Mouse (Mus musculus): Measurements from ENCODE around the gene Hoxb4.

The Hoxb4 gene

DNA sequence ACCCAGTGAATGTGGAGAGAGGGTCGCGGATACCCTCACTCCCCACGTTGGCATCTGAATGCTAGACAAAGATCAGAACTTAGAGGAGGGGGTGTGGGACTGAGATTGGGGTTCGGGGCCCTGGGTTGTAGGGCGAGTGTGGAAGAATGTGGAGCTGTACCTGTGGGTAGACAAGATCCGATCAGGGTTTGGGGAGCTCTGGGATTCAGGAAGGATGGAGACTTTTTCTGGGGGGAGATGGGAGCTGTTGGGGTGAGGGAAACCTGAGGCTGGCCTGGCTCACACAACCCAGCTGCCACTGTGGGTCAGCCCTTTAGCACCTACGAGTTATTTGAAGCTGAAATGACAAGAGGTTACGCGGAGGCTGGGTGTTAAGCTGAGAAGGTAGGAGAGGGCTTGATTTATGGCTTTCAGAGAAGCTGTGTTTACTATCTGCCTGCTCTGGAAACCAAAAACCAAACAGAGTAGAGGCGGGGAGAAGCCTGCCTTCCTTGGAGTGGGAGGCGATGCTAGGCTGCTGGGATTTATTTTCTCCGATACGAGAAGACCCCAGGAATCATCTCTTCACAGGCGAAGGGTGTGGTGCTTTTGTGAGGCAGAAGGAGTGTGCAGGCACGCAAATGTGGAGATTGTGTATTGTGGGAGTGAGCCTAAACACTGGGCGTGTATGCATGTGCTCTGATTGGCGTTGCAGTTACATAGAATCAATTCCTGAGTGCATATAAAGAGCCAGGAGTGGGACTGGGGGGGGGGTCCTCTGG is 15.4 kb downstream of the Hoxb4 start:
- DNase-seq (ENCODE audit: low read depth, low spot score), result no peak

DNA sequence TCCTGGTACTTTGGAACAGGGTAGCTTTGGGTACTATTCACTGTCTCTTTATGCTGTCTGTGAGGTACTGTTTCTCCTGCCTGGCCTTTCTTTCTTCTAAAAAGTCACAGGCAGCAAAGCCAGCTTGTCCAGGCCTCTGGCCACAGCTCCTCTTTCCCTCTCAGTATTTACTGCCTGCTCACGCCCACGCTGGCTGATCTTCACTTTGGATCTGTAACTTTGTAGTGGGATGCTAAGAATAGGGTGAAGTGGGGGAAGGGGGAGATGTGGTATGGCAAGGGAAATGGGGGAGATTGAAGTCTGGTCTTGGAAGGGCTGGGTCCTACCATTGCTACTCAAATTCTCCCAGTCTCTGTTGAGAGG is 15.9 kb downstream of the Hoxb4 start:
- no peak for DNase-seq (ENCODE audit: low read depth, low spot score)

DNA sequence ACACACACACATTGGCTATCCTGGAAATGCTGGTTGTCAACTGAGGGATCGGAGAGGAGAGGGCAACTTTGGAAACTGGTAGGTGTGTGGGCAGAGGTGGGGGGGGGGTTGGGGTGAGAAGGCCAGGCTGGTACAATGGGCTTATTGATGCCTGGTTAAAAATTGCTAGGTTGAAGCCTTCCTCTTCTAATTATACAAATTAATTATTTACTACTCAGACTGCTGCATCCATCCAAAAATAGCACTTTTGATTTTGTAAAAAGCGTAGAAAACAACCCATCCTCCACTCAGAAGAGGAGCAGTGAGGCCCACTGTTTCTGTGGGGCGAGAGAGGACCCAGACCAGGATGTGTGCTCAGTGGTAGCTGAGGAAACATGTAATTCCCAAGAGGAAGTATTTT is 16.9 kb downstream of the Hoxb4 start:
- DNase-seq (ENCODE audit: low read depth, low spot score), result no peak

DNA sequence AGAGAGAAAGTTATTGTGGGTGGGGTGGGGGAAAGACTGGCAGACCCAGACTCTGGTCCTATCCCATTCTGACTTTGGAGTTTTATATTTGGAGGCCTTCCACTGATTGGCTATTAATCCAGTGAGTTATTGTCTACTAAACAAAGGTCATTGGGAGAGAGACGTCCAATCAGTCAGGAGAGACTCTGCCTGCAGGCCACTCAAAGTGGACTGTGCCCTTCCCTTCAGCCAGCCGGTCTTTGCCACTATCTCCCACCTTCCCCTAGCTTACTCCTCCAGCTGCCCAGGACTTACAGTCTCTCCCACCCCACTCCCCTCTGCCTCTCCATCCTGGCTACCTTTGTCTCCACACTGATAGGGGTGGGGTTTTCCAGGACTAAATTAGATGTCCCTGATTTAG is 18.5 kb downstream of the Hoxb4 start:
- no peak for DNase-seq (ENCODE audit: low read depth, low spot score)

DNA sequence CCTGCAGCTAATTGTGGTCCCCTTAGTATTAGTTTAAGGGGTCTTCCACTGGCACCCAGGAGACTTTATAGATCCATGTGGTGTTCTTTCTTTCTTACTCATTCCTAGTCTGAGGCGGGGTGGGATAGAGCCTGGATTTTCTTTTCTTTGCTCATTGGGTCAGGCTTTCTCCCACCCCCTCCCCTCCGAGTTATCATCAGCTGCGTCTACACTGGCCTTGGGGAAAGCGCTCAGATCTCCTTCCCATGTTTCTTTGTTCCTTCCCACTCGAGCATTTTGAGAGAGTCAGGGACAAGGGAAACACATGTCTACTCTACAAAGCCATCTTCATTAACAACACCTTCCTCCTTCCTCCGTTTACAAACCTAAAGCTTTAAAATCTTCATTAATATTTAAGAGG is 19.0 kb downstream of the Hoxb4 start:
- DNase-seq (ENCODE audit: low read depth, low spot score), result no peak

DNA sequence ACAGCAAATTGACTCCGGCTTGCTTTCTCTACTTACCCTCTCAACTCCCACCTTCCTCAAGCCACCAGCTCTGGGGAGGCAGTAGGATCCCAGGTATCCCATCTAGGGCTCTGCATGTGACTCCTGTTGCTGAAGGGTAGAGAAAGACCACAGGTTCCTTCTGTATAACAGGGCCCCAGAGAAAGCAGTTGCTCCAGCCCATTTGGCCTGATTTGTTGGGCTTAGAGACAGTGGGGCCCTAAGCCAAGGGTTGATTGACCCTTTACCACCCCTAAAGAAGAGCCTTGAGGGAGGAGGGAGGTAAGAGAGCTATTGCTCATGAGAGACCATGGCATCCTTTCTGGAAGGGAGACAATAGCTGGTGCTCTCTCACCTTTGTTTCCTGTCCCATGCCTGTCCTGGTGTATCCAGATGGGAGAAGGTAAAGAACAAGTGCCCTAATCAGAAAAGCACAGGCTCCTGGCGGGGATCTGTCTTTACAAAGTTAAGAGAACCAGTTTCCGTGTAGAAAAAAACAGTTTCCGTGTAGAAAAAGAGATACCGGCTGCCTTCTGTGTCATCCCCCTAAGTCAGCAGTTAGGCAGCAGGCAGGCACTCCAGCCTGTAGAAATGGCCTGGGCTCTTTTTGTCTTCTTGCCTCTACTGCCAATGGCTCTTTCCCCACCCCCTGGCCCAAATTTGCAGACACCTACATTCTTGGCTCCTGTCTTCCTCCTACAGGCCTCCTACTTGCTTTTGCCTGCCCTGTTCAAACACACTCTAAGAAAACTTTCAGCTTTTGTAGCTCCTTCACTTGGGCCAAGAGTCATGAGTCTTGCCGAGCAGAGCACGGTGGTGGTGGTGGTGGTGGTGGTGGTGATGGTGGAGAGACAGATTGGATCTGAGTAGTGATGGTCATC is 21.1 kb downstream of the Hoxb4 start:
- DNase-seq (ENCODE audit: low read depth, low spot score), result no peak

DNA sequence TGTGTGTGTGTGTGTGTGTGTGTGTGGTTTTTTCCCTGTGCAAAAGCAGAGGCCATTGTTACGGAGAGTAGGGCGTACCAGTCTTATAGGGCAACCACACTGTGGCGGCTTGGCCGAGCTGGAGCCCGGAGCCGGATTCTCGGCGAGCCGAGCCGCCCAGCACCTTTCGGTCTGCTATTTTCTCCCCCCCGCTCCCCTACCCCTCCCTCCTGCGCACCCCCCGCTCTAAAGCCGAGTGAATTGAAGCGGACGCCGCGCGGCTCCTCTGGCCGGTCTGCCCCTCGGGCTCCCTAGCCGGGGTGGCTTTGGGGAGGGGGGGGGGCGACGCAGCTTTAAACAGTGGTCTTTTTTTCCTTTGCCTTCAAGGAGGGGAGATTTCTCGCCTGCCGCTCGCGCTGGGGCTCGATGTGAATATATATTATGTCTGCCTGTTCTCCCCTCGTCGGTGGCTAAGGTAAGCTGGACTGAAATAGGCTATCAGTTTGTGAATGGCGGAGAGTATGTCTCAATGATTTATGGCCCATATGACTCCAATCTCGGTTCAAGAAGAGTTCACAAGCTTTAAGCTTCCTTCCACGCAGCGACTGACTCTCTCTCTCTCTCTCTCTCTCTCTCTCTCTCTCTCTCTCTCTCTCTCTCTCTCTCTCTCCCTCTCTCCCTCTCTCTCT is 22.8 kb downstream of the Hoxb4 start:
- DNase-seq (ENCODE audit: low read depth, low spot score), result no peak

DNA sequence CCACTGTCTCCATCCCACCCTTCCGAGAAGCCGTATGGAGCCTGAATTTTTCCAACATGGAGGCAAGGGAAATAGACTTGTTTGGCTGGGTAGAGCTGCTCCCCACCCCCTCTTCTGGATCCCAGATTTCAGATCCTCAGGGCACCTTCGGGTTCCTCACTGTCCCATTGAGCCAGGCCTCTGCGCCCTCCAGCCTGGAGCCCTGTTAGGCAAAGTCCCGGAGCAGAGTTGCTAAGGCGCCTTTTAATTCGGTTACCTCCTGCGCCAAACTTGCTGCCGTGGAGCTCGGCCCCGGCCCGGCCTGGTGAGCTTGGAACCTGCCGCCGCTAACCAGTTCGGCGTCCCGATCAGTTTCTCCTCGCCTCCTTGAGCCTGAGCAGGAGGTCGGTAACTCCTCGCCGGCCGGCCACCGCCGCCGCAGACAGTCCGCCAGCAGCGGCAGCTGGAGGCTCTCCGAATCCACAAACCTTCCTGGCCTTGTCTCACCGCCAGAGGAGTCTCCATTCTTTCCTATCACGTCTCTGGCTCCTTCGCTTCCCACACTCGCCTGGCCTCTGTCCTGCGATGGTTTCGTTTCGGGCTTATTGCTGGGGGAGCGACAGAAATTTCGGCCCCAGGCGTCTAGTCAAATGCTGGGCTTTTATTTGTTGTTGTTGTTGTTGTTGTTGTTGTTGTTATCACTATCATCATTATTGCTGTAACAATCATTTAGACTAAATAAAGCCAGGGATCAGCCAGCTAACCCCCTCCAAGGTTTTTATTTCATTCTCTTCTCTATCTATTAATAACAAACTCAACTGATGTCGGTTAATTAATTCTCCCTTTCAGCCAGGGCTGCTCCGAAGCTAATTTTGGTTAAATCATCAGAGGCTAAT is 23.9 kb downstream of the Hoxb4 start:
- DNase-seq (ENCODE audit: low read depth, low spot score), result no peak

DNA sequence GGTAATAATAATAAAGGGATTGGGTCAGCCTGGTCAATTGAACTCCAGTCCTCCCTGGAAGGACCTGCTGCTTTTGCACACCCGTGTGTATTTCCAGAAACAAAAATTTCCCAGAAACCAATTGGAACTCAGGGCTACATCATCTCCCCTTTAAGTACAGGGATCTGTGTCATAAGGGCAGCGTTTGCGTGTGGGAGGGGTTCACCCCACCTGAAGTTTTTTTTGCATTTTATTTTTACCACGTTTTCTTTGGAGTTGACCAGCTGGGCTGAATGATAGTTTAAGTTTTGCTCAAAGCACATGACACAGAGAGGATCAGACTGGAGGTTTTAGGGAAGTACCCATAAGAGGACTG is 24.5 kb downstream of the Hoxb4 start:
- DNase-seq (ENCODE audit: low read depth, low spot score), result no peak

DNA sequence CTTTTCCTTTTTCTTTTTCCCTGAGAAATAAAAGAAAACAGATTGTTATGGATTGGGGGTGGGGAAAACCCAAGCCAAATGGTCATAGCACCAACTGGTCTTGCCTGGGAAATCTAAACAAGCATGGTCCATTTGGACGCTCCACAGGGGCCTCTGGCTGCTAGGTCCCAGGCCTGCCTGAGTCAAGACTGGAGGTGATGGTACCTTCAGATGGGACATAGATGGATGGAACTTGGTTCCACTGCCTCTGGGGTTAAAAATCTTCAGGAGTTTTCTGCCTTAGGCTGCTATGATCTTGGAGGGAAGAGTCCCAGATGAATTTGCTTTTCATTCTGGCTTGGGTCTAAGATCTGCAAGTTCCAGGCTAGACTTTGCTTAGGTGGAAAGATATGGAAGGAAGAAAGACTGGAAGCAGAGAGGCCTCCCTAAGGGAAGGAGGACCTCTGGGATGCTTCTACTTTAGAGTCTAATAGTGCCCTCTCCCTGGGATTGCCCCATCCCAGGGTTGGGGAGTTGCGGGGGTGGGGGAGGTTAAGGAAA is 25.2 kb downstream of the Hoxb4 start:
- no peak for DNase-seq (ENCODE audit: low read depth, low spot score)

DNA sequence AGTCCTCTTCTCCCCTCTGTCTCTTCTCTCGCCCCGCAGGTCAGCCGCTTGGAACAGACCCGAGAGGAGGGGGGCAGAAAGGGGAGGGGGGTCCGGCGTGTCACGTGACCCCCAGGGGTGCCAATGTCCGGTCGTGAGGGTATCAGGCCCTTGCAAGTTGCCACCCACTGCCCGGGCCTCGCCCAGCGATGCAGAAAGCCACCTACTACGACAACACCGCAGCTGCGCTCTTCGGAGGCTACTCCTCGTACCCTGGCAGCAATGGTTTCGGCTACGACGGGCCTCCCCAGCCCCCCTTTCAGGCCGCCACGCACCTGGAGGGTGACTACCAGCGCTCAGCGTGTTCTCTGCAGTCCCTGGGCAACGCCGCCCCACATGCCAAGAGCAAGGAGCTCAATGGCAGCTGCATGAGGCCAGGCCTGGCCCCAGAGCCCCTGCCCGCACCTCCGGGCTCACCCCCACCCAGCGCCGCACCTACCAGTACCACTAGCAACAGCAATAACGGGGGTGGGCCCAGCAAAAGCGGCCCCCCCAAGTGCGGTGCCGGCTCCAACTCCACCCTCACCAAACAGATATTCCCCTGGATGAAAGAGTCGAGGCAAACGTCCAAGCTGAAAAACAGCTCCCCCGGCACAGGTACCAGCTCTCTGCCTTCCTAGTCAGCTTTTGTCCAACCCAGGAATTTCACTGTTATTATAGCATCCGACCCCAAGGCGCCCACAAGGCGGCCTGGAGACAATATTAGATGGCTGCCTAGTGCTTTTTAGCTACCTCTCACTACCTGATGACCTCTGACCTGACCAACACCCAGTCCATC is 26.2 kb downstream of the Hoxb4 start:
- DNase-seq (ENCODE audit: low read depth, low spot score), result no peak

DNA sequence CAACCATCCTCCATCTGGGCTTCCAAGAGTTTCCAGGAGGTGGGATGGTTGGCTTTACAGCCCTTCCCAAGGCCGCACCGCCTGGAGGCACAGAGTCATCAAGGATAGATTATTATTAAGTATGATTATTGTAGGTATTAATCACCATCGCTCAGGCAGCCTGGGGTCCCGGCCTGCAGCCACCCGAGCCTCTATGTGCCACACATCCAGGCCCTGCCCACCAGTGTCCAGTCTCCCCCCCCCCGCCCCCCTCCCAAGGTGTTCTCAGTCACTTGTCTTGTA is 26.8 kb downstream of the Hoxb4 start:
- DNase-seq (ENCODE audit: low read depth, low spot score), result no peak

DNA sequence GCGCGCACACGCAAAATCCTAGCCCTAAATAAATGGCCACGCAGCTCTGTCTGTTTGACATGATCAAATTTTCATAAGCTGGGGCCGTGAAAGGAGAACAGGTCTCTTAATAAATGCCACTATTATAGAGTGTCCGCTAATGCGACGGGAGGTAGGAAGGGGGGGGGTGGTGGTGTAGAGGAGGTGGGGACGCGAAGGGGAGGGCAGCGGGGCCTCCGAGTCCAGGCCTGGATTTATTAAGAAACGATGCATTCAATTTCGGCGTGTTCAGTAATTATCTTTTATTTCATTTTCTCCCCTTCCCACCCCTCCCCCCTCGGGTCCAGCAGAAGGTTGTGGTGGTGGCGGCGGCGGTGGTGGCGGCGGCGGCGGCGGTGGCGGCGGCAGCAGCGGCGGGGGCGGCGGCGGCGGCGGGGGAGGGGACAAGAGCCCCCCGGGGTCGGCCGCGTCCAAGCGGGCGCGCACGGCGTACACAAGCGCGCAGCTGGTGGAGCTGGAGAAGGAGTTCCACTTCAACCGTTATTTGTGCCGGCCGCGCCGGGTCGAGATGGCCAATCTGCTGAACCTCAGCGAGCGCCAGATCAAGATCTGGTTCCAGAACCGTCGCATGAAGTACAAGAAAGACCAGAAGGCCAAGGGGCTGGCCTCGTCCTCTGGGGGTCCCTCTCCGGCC is 27.3 kb downstream of the Hoxb4 start:
- no peak for DNase-seq (ENCODE audit: low read depth, low spot score)

DNA sequence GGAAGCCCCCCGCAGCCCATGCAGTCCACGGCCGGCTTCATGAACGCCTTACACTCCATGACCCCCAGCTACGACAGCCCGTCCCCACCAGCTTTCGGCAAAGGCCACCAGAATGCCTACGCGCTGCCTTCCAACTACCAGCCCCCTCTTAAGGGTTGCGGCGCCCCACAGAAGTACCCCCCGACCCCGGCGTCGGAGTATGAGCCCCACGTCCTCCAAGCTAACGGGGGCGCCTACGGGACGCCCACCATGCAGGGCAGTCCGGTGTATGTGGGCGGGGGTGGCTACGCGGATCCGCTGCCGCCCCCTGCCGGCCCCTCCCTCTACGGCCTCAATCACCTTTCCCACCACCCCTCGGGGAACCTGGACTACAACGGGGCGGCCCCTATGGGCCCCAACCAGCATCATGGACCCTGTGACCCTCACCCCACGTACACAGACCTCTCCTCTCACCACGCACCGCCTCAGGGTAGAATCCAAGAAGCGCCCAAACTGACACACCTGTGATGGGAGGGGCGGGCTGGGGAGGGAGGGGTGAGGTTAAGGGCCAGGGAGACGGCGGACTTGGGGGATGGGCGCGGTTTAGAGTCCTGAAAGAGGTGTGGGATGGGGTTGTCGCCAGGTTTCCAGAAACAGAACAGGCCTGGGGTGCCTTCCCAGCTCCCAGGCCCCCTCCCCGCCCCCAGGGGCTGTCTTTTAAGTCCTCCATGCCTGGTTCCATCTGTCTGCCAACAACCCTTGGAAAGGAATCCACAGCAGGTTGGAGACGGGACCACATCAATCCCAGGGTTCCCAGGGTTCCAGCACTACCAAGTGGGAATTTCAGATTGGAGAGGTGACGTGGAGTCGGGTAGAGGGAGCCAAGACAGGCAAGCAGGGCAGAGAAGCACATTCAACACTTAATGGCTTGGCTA is 28.1 kb downstream of the Hoxb4 start:
- no peak for DNase-seq (ENCODE audit: low read depth, low spot score)

DNA sequence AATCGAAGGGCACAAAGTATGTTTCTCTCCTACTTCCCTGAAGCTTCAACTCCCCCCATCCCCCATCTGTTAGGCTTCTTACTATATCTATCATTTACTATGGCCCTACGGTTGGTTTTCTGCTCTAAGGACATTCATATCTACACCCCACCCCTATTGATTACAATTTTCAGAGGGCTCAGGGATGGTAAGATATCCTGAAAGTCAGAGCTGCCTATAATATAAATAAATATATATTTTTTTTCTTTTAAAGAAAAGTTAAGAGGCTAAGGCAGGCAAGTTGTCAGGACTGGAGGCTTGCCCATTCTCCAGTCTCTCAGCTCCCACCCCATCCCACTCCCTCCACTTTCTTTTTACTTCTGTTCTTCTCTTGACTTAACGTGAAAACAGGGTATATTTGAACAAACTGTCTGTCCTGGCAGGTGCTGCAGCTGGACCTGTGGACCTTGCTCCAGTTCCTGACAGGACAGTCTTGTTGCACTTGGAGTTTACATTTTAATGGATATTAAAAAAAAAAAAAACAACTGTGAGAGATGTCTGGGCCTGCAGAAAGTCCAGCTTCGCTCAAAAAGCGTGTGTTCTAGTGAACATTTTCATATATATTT is 29.0 kb downstream of the Hoxb4 start:
- DNase-seq (ENCODE audit: low read depth, low spot score), result no peak

DNA sequence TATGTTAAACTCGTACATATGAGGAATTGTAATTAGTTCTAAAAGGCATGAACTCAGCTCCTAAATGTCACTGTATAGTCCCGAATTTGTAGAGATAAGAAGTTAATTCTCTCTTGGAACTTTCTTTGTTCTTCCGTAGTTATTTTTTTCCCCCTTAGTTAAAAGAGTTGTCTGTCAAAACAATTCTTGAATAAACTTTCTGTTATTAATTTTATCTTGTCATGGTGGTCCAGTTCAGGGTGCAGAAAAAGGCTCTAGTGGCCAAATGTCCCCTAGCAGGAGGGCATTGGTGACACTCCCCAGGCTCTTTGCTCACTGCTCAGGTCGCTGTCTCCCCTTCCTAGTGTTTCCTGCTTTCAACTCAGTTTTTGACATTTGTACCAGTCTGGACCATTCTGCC is 29.6 kb downstream of the Hoxb4 start:
- no peak for DNase-seq (ENCODE audit: low read depth, low spot score)

DNA sequence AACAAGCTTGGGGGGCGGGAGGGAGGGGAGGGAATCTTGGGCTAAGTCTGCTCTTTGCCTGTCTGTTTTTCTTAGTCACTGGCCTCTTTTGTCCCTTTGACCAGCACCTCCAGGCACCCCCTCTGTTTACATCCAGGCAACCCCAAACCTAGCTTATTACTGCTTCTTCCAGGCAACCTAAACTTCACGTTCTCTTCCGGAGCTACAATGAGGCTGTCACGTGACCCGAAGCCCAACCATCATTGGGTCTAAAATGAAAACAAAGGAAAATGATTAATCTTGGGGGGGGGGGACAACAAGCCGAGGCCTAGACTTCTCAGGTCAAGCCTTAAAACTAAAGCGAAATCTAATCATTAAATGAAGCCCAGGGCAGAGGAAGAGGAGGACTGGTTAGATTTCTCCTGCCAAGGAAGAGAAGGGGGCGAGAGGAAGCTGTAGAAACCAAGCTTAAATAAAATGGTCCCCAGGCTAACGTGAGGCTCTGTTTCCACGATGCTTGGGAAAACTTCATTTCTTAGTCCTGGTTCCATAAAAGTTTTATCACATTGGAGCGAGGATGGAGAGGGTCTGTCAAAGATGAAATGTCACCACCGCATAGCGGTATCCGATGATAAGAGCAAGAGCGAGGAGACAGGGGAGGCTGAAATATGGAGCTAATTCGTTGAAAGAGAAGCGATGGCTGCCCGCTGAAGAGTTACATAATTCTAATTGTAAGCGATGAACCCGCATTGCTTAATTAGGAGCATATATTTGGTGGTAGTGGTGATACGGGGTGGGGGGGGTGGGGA is 30.3 kb downstream of the Hoxb4 start:
- DNase-seq (ENCODE audit: low read depth, low spot score), result no peak

DNA sequence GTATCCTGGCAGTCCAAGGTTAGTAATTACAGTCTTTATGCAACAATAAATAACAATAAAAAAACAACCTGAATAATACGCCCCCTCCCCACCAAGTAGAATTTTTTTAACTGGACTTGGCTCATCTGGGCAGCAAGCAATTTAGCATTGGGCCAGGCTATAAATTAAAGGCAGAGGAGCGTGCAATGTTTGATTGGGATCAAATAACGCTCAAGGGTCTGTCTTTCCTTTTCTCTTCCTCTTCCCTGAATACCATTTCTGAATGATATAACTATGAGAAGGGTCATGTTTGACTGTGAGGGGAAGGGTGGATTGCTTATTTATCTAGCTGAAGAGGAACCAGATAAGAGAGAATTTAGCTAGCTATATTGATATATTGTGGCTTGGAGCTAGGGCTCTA is 30.9 kb downstream of the Hoxb4 start:
- no peak for DNase-seq (ENCODE audit: low read depth, low spot score)
